Mouse (Mus musculus) frontal cortex, postnatal 10 days (tissue): Measurements from ENCODE around the gene Art2b.
"Not testable (repeated sequence)": the region's sequence is repeated elsewhere in the genome, so short reads cannot be mapped to it uniquely, and the experiment has no call there.

Experiments used
- DNase-seq, 2 experiments: peaks; one replicate each; pipeline ENCODE4 v3.0.0; 2022; ENCODE audit warnings: low spot score in 2 of 2, mixed read lengths in 1 of 2

The Art2b gene

DNA sequence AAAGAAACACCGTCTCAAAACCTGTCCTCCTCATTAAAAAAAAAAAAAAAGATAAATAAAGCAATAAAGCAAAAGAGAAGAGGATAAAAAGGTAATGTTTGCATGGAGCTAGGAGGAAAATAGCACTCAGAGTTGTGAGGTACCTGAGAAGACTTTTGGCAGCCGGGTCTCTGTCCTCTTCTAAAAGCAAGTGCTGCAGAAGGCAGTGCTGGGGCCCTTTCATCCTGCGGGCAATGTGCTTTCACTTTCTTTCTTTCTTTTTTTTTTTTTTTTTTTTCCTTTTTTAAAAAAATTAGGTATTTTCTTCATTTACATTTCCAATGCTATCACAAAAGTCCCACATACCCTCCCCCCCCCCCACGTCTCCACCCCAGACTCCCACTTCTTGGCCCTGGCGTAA, at the start of gene Art2b:
Gene Art2b, minus strand, starts transcription at position 193 of the 400 bp plus-strand sequence.
- DNase-seq = no peak

DNA sequence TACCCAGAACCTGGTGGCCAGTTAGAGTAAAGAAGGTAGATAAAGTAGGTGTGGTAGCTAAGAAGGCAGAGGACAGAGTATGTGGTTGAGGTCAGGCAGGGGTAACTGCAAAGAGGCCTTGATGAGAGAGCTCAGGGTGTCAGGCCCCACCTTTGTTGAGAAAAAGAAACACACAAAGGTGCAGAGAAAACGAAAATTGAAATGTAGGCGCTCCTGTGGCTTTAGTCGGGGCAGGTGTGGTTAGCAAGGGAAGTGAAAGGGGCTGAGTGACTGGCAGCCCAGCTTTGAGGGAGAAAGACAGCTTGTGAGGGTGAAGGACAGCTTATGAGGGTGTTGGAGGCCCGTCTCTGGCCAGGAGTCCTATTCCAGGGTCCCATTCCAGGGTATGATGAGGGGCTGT, 49.1 kb upstream of the Art2b start:
- no peak for DNase-seq

DNA sequence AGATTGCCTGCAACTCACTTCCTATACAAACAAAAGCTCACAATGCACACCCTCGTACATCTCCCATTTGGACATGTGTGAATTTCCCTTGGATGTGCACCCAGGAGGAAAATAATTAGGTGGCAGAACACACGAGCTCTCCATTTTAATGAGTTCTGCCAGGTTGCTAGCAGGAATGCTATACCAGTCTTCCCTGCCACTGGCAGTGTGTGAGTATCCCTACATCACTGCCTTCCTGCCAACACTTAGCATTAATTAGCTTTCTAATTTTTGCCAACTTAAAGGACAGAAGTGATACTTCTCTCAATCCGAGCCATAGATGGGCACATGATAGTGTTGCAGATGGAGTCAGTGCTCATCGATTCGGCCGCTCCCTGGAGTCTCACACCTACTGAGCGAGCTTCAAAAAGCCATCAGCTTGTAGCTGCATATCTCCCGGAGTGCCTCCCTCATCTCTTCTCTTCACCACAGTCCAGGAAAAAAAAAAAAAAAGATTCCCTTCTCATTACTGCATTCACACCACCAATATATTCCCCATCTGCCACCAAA, 48.3 kb upstream of the Art2b start:
- no peak for DNase-seq

DNA sequence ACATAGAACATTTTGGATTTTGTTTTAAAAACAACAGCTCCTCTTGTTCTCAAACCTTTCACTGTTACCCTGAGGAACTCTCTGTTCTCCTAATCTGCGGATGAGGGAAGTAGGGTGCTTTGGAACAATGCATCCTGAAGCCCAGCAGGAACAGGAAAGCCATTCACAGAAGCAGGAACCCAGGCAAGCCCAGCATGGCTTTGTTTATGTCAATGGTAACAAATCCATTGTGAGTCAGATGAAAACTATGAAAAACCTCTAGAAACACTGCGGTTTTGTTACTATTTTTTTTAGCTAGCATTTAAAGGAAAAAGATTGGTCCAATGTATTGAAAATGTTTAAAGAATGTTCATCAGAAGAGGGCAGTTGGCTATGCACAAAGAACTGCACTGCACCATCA, 43.1 kb upstream of the Art2b start:
- DNase-seq = no peak

DNA sequence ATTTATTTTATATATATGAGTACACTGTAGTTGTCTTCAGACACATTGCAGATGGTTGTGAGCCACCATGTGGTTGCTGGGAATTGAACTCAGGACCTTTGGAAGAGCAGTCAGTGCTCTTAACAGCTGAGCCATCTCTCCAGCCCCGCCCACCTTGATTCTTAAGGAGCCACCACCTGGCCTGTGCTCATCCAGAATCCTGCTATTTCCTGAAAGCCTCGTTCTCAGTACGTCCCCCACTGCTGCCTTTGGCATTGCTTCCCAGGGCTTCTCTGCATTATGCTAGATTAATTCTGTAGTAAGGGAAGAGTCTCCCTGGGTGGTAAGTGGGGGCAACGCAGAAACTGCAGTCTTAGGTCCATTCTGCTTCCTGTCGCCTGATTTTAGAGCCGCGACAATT, 41.8 kb upstream of the Art2b start:
- DNase-seq = not testable (repeated sequence)

DNA sequence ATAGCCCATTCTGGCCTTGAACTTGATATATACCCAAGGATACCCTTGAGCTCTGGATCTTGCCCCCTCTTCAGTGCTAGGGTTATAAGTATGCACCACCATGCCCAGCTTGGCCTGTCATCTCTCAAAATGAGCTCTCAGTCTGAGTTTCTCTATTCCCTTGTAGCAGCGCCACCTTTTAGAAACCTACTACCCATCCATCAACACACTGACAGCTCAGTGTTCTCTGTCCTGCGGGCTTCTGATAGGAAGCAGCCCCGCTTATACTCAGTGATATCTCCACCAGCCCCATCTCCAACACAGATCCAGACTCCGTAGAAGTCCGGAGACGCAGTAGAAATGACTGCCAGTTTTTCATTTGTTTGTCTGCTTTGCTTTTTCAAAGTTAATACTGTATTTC, 38.9 kb upstream of the Art2b start:
- no peak for DNase-seq

DNA sequence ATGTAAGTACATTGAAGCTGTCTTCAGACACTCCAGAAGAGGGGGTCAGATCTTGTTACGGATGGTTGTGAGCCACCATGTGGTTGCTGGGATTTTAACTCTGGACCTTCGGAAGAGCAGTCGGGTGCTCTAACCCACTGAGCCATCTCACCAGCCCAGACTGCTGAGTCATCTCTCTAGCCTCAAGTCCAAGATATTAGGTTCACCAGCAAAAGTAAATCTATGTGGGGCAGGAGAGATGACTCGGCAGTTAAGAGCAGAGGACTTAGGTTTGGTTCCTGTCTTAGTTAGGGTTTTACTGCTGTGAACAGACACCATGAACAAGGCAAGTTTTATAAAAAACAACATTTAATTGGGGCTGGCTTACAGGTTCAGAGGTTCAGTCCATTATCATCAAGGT, 36.5 kb upstream of the Art2b start:
- not testable (repeated sequence) for DNase-seq

DNA sequence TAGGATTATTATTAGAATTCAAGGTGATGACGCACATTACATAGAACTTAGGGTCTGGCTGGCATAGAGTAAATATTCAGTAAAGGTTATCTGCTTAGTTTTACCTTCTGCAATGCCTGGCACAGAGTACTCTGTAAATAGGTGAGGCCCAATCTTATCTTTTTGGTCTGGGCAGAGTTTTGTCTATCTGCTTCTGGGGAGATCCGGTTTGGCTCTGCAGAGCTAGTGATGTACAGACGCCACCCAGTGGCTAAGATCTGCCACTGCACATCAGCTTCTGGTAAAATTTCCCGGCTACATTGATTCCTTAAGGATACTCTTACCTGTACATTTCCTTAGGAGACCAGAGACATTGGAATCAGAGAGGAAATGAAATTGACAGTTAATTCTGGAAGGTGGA, 35.0 kb upstream of the Art2b start:
- peak in 1 of 2 experiments; percentile 53 for DNase-seq

DNA sequence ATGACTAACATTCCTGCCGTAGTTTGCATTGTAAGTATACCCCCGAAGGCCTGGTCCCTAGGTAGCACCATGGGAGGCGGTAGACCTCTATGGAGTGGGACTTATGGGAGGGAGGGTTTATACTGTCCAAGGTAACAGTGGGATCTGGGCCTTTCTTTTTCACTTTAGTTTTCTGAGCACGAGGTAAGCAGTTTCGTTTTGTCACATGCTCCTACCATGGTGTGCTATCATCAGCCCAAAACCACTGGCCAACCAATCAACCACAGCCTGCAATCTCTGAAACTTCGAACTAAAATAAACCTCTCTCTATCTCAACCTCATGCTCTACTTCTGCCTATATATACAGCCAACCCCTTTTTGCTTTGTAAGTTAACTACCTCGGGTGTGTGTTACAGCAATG, 32.9 kb upstream of the Art2b start:
- no peak for DNase-seq

DNA sequence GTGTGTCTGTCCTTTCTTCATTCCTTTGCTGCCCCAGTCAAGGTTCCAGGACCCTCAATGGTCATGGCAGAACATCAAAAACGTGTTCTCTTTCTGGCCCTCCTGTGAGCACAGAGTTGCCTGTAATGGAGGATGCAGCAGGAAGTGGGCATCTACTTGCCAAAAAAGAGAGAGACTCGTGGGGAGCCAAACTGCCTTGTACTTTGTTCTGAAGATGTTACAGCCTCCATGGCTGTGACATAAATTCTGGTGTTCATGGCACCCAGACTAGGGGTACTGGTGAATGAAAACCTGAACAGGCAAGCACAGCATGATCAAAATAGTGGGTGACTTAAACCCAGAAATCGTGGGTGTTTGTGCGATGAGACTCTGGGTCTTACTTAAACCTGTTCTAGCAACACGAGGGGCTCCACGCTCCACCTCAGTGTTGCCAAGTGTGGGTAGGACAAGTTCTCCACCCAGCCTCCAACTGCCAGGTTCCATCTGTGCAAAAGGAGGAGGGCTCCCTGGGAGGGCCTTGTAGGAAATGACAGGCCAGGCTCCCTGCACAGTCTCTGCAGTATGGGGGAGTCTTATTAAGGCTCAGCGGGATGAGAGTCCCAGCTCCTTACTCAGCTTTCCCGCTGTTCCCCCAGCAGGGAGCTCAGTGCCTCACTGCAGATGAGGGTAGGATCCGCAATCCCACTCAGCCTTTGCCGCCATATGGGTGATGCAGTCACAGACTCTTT, 32.2 kb upstream of the Art2b start:
- DNase-seq = peak in 1 of 2 experiments; percentile 50

DNA sequence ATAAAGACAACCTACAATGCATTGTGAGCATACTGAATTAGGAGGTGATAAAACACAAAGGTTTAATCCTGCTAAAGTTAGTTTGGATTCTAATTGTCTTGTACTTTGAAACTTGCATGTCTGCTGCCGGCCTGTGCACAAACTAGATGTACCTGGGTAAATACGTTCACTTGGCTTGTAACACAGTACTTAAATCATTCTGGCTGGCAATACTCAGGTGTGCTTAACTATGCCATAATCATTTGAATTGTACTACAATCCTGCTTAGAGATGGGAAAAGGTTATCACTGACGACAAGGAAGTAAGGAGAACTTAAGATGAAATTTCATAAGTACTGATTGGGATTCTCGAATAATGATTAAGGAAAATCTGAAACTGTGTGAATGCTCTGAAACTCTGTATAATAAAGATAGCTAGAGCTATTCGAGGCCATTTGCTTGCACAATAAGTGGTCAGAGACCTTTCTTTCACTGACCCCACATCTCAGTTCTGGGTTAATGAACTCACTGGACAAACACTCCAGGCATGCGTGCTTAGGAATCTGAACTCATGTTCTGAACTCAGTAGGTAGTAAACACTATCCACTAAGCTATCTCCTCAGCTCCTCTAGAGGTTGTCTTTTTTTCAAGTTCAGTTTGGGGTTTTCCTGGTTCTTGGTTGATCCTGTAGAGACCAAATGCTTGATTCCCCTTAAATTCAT, 30.9 kb upstream of the Art2b start:
- DNase-seq = no peak

DNA sequence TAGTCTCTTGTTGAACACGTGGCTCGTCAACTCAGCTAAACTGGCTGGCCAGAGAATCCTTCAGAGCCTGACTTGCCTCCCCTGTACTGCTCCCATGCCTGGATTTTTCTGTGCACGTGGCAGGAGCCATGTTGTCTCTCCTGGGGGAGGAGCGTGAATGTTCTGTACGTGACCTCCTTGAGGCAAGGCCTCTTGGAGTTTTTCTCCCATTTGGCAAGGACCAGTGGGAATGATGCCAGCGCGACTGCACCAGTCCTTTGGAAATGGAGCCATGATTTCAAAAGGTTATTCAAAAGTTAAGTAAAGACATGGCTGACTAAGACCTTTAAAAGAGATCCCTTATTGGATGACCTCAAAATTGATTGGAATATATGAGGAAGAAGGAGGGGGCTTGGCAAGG, 30.0 kb upstream of the Art2b start:
- DNase-seq = no peak

DNA sequence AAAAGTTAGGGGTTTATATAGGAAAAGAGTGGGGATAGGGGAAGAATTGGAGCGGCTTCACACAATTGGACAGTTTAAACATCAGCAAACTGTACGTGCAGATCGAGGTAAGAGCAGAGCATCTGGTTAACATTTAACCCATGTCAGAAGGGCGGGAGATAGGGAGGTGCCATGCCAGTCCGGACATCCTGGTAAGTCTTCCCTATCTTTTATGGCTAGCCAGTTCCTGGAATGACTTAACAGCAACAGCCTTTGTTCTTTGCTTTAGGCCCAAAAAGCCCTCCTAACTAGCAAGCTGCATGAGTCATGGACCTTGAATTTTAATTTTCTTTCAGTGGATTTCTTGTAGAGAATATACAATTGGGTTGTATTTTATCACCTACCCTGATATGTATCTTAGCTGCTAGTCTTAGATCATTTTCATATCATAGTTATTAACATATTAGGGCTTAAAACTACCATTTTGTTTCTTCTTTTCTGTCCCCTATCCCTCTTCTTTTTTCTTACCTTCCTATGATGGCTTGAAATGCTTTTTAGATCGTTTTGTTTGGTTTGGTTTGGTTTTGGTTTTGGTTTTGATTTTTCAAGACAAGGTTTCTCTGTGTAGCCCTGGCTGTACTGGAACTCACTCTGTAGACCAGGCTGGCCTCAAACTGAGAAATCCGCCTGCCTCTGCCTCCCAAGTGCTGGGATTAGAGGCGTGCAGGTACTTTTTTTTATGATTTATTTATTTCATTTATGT, 27.6 kb upstream of the Art2b start:
- DNase-seq = not testable (repeated sequence)

DNA sequence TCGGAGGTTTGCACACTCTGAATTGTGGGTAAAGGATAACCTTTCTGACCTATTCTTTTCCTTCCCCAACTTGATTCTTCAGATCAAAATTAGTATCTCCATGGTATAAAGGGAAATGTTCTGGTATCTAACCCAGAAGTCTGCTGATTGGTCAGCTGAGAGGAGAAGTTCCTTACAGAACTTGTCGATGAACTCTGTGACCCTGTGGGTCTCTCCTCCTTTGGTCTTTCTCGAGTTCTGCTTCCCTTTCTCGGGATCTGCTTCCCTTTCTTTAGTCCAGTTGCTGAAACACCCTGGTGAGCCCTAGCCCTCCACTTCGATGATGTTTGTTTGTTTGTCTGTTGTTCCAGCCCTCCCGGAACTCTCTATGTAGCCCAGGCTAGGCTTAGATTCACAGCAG, 22.4 kb upstream of the Art2b start:
- no peak for DNase-seq

DNA sequence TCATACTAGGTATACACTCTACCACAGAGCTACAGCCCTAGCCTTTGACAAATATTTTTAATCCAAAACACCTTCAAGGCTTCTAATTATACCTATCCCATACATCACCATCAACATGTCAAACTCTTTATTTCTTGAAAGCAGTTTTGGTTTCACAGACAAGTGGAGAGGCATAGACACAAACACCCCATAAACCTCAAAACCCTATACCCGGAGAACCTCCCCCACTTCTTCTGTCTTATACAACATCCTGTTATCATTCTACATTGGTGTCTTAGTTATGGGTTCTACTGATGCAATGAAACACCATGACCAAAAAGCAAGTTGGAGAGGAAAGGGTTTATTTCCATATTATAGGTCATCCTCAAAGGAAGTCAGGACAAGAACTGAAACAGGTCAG, 15.0 kb upstream of the Art2b start:
- no peak for DNase-seq

DNA sequence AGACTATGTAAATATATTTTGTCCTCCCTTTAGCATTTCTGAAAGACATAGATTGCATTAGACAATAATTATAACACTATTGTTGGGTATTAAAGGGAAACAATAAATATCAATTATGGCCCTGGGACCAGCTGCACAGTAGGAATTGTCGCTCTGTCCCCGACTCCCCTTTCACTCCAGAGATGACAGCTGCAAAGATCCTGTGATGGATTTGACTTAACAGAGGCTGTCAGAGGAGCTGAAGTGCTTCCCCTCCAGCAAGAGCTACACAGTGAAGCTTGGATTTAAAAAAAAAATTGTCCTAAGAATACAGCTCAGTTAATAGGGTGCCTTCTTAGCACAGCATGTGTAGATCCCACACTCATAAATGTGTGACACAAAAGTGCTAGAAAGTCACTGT, 13.1 kb upstream of the Art2b start:
- no peak for DNase-seq

DNA sequence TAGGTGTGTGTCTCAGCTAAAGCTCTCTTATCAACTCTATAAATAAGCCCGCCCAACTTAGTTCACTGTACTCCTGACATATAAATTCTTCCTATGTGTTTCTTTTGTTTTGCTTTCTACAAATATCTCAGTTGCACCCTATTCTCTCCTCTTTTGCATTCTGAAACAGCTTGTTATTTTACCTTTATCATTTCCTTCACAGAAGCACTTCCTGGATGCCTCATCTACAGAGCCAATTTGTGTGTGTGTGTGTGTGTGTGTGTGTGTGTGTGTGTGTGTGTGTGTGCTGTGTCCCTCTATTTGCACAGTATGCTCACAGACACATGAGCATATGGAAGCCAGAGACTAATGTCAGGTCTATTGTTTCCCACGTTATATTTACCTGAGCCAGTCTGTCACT, 9.6 kb upstream of the Art2b start:
- DNase-seq = no peak

DNA sequence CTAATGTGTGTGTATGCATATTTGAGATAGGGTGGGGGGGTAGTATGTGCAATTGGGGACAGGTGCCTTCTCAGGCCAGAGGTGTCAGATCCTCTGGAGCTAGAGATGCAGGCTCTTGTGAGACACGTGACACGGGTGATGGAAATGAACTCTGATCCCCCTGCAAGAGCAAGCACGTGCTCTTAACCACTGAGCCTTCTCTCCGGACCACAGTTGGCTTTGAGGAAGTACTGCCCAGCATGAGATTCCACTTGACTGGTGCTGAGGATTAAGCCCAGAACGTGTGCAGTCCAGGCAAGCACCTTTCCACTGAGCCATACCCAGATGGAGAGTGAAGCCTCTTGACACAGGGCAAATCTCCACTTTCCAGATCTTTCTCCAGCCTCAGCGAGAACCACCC, 1.1 kb downstream of the Art2b start:
- DNase-seq = not testable (repeated sequence)

DNA sequence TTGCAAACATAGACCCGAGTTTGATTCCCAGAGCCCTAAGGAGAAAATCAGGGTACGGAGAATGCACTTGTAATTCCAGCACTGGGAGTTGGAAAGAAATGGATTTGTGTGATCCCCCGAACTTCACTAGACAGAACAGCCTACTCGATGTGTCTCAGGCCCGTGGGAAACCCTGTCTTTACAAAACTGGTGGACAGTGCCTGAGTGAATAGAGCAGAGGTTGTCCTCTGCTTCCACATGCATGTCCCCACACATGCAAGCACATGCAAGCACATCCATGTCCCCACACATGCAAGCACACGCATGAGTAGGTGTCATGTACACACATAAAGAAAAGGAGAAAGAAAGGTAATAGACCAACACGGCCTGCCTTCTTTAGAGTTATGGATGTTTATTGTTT, 3.4 kb downstream of the Art2b start:
- no peak for DNase-seq

DNA sequence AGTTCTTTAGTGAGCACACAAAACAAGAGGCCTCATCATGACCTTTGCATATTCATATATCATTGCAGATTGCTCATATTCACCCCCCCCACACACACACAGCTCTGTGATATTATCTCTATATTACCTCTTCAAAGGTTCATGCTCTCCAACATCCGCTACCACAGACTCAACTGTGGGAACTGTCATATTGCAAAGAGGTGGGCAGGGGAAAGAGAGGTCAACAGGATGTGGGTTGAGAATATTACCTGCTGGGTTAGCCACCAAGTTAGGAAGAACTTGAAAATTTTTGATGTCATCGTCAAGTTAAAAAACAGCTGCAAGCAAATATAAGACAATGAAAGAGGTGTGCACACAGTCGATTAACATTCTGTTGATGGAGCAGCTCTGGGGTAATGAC, 4.5 kb downstream of the Art2b start:
- not testable (repeated sequence) for DNase-seq

DNA sequence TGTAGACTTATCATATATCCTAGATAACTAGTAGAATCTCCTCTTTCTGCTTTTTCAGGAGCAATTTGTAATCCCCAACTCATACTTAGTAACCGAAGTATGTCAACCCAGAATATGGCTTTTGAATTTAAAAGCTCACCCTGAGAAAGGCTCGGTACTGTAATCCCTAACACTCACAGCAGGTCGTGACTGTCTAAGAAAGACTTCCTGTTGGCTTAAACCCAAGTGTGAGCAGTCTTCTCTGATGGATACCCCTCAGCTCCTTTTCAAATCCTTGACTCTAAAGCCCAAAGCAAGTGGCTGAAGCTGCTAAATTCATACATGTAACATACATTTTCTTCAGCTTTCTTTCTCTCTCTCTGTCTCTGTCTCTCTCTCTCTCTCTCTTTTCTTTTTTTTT, 11.0 kb downstream of the Art2b start:
- DNase-seq = no peak

DNA sequence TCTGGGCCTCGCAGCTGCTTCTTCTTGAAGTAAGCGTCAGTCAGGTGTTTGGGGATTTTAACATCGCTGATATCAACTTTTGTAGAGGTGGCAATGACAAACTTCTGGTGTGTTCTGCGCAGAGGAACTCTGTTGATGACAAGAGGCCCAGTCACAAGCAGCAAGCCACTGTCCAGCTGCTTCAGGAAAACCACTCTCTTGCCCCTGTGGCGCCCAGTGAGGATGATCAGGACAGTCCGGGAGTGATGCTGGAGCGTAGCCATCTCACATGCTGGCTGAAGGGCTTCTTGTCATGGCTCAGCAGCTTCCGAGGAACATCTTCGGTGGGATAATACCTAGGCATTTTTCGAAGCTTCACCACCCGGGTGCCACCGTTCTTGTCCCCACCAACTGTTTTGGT, 11.8 kb downstream of the Art2b start:
- not testable (repeated sequence) for DNase-seq

DNA sequence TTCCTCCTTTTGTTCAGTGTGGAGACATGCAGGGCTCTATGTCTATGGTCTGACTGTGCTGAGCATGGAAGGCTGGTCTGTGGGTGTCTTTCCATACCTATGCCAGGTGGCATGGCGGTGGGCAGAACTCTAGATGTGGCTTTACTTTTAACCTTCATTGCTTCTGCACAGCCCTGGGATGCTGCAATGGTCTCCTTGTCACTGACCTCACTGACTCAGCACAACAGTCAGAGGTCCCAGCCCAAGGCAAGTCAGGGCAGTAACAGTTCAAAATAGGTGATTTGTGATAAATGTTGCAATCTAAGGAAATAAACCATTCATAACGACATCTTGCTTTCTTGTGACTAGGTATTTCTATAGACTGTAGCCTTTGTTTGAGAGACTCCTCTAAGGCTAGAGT, 21.3 kb downstream of the Art2b start:
- DNase-seq = no peak
